Mouse (Mus musculus): ENCODE data around the gene Rab29. TPM values are rescaled to one million over a fixed set of nuclear protein-coding genes. Genes with fewer than 3 reads are reported as not detected.

The Rab29 gene
- polyA plus RNA-seq, 1 experiment from 2014 or later: 18.9 TPM

DNA sequence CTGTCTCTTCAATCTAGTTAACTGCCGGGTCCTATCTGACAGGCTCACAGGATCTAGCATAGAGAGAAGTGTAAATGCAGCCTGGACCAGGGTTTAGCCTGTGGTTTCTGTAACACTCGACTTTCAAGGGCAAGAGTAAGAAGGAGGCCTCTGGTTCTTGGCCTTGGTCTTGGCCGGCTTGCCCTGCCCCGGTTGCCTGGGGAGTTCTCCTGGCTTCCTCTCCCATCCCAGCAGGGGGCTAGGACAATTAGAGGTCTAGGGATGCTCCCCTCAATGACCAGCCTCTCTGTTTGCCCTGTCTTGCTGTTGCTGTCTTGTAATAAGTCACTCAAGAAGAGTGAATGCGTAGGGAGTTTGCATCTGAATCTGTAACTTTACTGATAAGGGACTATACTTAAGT is 37.7 kb upstream of the Rab29 start:
- peaks cover 24% of the 10 kb centered on the region for H3K36me3 ChIP-seq
- H3K4me2 ChIP-seq (replicated peaks): peak overlapping the region; percentile 62
- no peak for ATAC-seq (ENCODE audit: insufficient number of reproducible peaks, insufficient read depth, low FRiP score, low TSS enrichment)
- no peak overlapping the region for H3K27ac ChIP-seq
- 38% methylated on average over 5 of the region's 5 CpGs for WGBS
- peaks cover 28% of the 10 kb centered on the region for H3K4me1 ChIP-seq
- peak overlapping the region; percentile 40; the same call in 1 of the 2 replicates for H3K9ac ChIP-seq
- H3K4me3 ChIP-seq: peak overlapping the region; percentile 71
- H3K27me3 ChIP-seq: no peaks in the 10 kb centered on the region
- no peaks in the 10 kb centered on the region for H3K9me3 ChIP-seq

DNA sequence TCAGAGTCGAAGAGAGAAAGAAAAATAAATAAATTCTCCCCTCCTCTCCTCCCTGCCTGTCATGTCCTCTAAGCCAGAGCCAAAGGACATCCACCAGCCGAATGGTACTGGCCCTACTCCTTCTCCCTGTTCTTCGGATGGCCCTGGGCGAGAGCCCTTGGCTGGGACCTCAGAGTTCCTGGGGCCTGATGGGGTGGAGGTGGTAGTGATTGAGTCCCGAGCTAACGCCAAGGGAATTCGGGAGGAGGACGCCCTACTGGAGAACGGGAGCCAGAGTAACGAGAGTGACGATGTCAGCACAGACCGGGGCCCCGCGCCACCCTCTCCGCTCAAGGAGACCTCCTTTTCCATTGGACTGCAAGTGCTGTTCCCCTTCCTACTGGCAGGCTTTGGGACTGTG is 36.5 kb upstream of the Rab29 start:
- ATAC-seq (ENCODE audit: insufficient number of reproducible peaks, insufficient read depth, low FRiP score, low TSS enrichment): no peak
- H3K27ac ChIP-seq: no peak overlapping the region
- no peaks in the 10 kb centered on the region for H3K27me3 ChIP-seq
- H3K9ac ChIP-seq: no peak overlapping the region
- H3K4me1 ChIP-seq: peaks cover 28% of the 10 kb centered on the region
- peaks cover 24% of the 10 kb centered on the region for H3K36me3 ChIP-seq
- no peaks in the 10 kb centered on the region for H3K9me3 ChIP-seq
- WGBS: 81% methylated on average over 15 of the region's 15 CpGs
- no peak overlapping the region for H3K4me2 ChIP-seq (replicated peaks)
- no peak overlapping the region for H3K4me3 ChIP-seq

DNA sequence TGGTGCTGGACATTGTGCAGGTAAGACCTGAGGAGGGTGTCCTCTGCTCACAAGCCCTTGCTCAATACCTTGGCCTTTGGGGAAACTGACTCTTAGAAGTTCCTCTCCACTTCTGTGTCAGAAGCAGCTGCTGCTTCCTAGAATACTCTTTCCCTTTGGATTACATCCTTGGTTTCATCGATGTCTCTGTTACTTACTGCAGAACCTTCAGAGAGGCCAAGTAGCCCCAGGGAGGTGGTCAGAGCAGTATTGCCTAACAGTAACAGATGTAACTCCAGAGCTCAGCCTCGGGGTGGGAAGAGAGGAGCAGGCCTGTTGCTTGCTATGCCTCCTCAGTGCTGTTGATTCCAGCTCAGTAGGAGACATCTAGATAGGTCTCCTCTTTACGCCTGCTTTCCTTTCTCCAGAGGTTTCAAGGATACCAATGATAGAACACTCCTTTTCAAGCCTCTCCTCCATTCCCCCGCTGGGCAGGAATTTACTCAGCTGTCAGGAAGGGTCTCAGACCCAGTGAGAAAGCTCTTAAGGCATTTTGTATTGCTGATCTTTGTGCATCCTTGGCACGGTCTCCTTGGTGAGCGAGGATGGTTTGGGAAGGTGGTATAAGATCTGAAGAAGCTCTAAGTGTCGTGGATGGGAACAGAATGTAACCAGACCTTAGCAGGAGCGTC is 35.9 kb upstream of the Rab29 start:
- Histone ChIP-seq H3K36me3 (peaks cover 24% of the 10 kb centered on the region), H3K27ac (no peak overlapping the region), H3K4me3 (no peak overlapping the region), H3K9ac (no peak overlapping the region), H3K4me1 (peaks cover 32% of the 10 kb centered on the region), H3K4me2 (replicated peaks) (no peak overlapping the region), H3K27me3 (no peaks in the 10 kb centered on the region), H3K9me3 (no peaks in the 10 kb centered on the region)
- WGBS: 74% methylated on average over 8 of the region's 8 CpGs
- no peak for ATAC-seq (ENCODE audit: insufficient number of reproducible peaks, insufficient read depth, low FRiP score, low TSS enrichment)

DNA sequence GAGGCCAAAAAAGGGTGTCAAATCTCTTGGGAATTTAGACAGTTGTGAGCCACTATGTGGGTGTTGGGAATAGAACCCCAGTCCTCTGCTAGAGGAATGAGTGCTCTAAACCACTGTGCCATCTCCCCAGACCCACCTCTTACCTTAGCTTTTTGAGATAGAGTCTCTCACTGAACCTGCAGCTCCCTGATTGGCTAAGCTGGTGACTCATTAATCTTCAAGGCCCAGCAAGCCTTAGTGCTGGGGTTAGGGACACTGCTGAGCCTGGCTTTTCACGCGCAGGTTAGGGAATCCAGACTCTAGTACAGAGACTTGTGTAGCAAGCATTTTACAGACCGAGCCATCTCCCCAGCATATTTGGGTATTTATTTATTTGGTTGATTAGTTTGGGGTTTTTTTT is 30.0 kb upstream of the Rab29 start:
- Histone ChIP-seq H3K4me3 (no peak overlapping the region), H3K4me2 (replicated peaks) (no peak overlapping the region), H3K36me3 (peaks cover 40% of the 10 kb centered on the region), H3K27me3 (no peaks in the 10 kb centered on the region), H3K9me3 (no peaks in the 10 kb centered on the region), H3K9ac (no peak overlapping the region), H3K4me1 (peaks cover 10% of the 10 kb centered on the region; the same call in 1 of the 2 replicates), H3K27ac (no peak overlapping the region)
- WGBS: 82% methylated on average over 3 of the region's 3 CpGs
- ATAC-seq (ENCODE audit: insufficient number of reproducible peaks, insufficient read depth, low FRiP score, low TSS enrichment): no peak

DNA sequence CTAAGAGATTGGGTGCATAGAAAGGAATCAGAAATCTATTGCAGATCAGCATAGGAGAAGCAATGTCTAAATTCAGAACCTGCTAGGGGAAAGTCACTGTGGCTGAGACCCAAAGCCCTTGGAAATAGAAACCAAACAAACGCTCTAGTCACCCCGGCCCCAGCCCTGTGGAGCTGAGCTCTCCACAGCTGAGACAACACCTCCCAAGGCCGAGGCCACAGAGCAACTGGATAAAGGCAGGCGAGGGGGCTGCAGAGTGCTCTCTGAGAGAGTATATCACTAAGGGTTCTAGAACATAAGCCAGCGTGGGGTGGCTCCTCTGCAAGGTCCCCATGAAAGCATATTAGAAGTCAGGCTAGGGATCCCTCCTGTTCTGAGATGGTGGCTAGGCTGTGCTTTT is 28.5 kb upstream of the Rab29 start:
- peaks cover 49% of the 10 kb centered on the region for H3K36me3 ChIP-seq
- no peak for ATAC-seq (ENCODE audit: insufficient number of reproducible peaks, insufficient read depth, low FRiP score, low TSS enrichment)
- no peak overlapping the region for H3K4me2 ChIP-seq (replicated peaks)
- H3K27me3 ChIP-seq: no peaks in the 10 kb centered on the region
- H3K27ac ChIP-seq: no peak overlapping the region
- no peak overlapping the region for H3K9ac ChIP-seq
- no peaks in the 10 kb centered on the region for H3K9me3 ChIP-seq
- H3K4me1 ChIP-seq: peaks cover 7% of the 10 kb centered on the region; the same call in 1 of the 2 replicates
- H3K4me3 ChIP-seq: no peak overlapping the region
- 74% methylated on average over 5 of the region's 5 CpGs for WGBS

DNA sequence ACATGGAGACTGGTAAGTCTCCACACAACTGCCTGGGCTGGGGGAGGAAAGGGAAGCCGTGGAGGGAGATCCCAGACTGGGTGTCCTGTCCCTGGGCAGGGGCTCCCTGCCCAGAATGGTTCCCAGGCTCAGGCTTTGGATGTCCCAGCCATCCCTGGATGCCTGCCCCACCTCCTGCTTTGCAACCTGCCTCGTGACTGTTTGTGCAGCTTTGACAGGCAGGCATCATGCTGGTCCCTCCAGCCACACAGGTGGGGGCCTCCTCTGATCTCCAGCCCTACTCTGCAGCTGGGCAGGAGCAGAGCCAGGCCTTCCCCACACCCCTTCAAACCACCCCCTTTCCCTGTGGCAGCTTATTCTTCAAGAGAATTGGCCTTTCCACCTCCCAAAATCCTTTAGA is 27.7 kb upstream of the Rab29 start:
- Histone ChIP-seq H3K4me1 (0 out of 2 replicates have a peak, but pooled peaks cover 5% of the 10 kb centered on the region), H3K4me2 (replicated peaks) (no peak overlapping the region), H3K4me3 (no peak overlapping the region), H3K27ac (no peak overlapping the region), H3K9ac (no peak overlapping the region), H3K36me3 (peaks cover 51% of the 10 kb centered on the region), H3K9me3 (no peaks in the 10 kb centered on the region), H3K27me3 (no peaks in the 10 kb centered on the region)
- ATAC-seq (ENCODE audit: insufficient number of reproducible peaks, insufficient read depth, low FRiP score, low TSS enrichment): no peak
- 78% methylated on average over 2 of the region's 2 CpGs for WGBS

DNA sequence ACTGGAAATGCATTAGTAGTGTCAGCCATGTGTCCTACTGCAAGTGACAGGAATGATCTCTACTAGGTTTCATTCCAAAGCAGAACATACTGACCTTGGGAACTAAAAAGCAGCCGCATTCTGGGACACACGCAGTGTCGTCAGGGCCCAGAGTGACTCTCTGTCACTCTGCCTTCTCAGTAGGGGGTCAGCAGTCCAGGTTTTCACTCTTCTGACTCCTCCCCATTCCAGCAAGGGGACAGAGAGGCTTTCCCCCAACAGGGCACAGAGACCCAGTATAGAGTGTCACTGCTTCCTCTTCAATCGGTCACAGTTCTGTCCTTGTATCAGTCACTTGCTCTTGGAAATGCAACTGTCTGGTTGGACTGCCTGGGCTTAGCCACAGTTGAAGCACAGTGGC is 24.8 kb upstream of the Rab29 start:
- no peaks in the 10 kb centered on the region for H3K4me1 ChIP-seq
- peaks cover 71% of the 10 kb centered on the region for H3K36me3 ChIP-seq
- H3K4me3 ChIP-seq: no peak overlapping the region
- no peak overlapping the region for H3K4me2 ChIP-seq (replicated peaks)
- no peak overlapping the region for H3K27ac ChIP-seq
- no peak for ATAC-seq (ENCODE audit: insufficient number of reproducible peaks, insufficient read depth, low FRiP score, low TSS enrichment)
- no peak overlapping the region for H3K9ac ChIP-seq
- no peaks in the 10 kb centered on the region for H3K27me3 ChIP-seq
- H3K9me3 ChIP-seq: no peaks in the 10 kb centered on the region
- 83% methylated on average over 4 of the region's 4 CpGs for WGBS

DNA sequence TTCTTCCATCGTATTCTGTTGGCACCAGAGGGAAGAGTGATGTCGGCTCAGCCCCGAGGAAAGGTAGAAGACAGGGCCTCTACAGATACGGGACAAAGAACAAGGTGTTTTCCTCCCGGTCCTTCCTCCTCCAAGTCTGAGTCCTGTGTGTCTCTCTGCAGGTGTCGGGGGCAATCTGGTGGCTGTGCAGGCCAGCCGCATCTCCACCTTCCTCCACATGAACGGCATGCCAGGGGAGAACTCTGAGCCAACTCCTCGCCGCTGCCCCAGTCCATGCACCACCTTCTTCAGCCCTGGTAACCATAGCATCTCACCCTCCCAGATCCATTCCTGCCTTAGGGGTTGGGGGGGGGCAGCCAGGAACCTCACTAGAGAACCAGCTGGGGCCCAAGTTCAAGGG is 23.3 kb upstream of the Rab29 start:
- H3K4me2 ChIP-seq (replicated peaks): no peak overlapping the region
- H3K27me3 ChIP-seq: no peaks in the 10 kb centered on the region
- WGBS: 96% methylated on average over 10 of the region's 10 CpGs
- H3K27ac ChIP-seq: no peak overlapping the region
- H3K4me3 ChIP-seq: no peak overlapping the region
- no peaks in the 10 kb centered on the region for H3K9me3 ChIP-seq
- no peak for ATAC-seq (ENCODE audit: insufficient number of reproducible peaks, insufficient read depth, low FRiP score, low TSS enrichment)
- H3K36me3 ChIP-seq: peaks cover 71% of the 10 kb centered on the region
- no peaks in the 10 kb centered on the region for H3K4me1 ChIP-seq
- H3K9ac ChIP-seq: no peak overlapping the region

DNA sequence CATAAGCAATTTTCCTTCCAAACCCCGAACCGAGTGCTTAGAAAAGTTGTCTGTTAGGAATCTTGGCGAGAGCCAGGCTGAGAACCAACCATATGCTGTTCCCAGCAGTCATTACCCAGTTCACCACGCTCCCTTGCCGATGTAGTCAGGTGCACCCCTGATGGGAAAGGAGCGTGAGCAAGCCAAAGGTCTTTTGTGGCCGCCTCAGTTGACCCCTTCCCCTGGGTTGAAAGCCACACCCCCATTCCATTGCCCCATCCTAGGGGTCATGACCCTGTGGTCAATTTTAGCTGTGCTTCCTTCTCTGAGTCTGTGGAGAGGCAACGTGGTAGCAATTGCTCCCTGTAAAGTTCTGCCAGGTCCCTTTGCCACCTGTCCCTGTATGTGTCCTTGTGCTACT is 22.1 kb upstream of the Rab29 start:
- H3K36me3 ChIP-seq: peaks cover 67% of the 10 kb centered on the region
- H3K4me1 ChIP-seq: no peaks in the 10 kb centered on the region
- no peaks in the 10 kb centered on the region for H3K27me3 ChIP-seq
- ATAC-seq (ENCODE audit: insufficient number of reproducible peaks, insufficient read depth, low FRiP score, low TSS enrichment): no peak
- H3K4me3 ChIP-seq: no peak overlapping the region
- no peak overlapping the region for H3K4me2 ChIP-seq (replicated peaks)
- H3K27ac ChIP-seq: no peak overlapping the region
- H3K9ac ChIP-seq: no peak overlapping the region
- 65% methylated on average over 8 of the region's 8 CpGs for WGBS
- H3K9me3 ChIP-seq: no peaks in the 10 kb centered on the region

DNA sequence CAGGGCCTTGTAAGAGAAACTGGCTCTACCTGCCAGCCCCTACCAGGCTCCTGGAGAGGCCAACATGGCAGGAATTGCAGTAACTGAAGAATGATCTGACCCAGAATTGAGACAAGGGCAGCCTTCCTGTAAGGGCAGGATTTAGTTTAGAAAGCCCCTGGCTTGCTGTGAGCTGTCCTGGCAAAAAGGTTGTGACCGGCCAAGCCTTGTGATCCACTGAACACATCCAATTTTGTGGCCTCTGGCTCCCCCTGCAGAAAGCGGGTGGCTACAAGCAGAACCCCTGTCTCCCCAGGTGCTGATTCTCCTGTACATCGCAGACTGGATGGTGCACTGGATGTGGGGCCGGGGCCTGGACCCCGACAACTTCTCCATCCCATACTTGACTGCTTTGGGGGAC is 20.8 kb upstream of the Rab29 start:
- Histone ChIP-seq H3K4me1 (no peaks in the 10 kb centered on the region), H3K36me3 (peaks cover 53% of the 10 kb centered on the region), H3K4me3 (no peak overlapping the region), H3K9me3 (no peaks in the 10 kb centered on the region), H3K9ac (no peak overlapping the region), H3K4me2 (replicated peaks) (no peak overlapping the region), H3K27me3 (no peaks in the 10 kb centered on the region), H3K27ac (no peak overlapping the region)
- WGBS: 76% methylated on average over 5 of the region's 5 CpGs
- no peak for ATAC-seq (ENCODE audit: insufficient number of reproducible peaks, insufficient read depth, low FRiP score, low TSS enrichment)

DNA sequence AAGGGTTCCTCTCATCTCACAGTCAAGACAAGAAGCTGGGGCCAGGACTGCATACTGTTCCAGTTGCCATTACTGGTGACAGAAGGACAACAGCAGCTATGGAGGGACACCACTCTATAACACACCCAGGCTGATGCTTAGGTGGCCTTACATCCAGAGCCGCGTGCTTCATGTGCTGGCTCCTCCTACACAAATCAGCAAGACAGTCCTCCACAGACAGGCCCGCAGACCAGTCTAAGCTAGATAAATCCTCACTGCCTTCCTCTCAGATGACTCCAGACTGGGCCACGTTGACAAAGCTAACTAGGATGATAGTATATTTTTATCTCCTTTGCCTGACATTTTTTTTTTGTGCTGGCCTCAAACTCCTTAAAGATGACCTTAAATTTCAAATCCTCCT is 5.2 kb upstream of the Rab29 start:
- H3K4me2 ChIP-seq (replicated peaks): no peak overlapping the region
- ATAC-seq (ENCODE audit: insufficient number of reproducible peaks, insufficient read depth, low FRiP score, low TSS enrichment): no peak
- no peaks in the 10 kb centered on the region for H3K36me3 ChIP-seq
- H3K27me3 ChIP-seq: no peaks in the 10 kb centered on the region
- H3K4me1 ChIP-seq: no peaks in the 10 kb centered on the region
- WGBS: 78% methylated on average over 4 of the region's 4 CpGs
- H3K9ac ChIP-seq: no peak overlapping the region
- H3K4me3 ChIP-seq: no peak overlapping the region
- no peak overlapping the region for H3K27ac ChIP-seq
- H3K9me3 ChIP-seq: no peaks in the 10 kb centered on the region

DNA sequence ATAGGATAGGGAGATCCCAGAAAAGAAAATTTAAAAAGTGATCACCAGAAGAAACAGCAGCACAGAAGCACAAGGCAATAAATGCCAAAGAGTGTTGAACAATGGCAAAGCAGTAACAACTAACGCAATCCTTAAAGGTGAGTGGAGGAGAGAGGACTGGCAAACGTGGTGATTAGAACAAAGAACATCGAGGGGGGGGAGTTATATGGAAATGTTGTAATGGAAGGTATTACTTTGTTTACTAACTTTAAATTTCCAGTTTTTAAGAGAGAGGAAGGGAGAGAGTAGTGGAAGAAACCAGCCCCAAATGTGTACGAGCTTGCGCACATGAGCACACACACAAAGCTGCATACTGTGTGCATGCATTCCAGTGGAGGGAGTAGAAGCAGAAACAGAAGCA is 1.4 kb upstream of the Rab29 start:
- no peak overlapping the region for H3K4me2 ChIP-seq (replicated peaks)
- ATAC-seq (ENCODE audit: insufficient number of reproducible peaks, insufficient read depth, low FRiP score, low TSS enrichment): no peak
- no peaks in the 10 kb centered on the region for H3K9me3 ChIP-seq
- no peaks in the 10 kb centered on the region for H3K27me3 ChIP-seq
- no peak overlapping the region for H3K4me3 ChIP-seq
- no peak overlapping the region for H3K27ac ChIP-seq
- no peaks in the 10 kb centered on the region for H3K36me3 ChIP-seq
- H3K9ac ChIP-seq: no peak overlapping the region
- peaks cover 5% of the 10 kb centered on the region; the same call in 1 of the 2 replicates for H3K4me1 ChIP-seq
- 73% methylated on average over 5 of the region's 5 CpGs for WGBS

Data from embryonic facial prominence, embryonic 12.5 days (tissue).